Mouse (Mus musculus) forebrain, embryonic 11.5 days (tissue): ENCODE measurements at regions not wholly inside any gene's neighbourhood (a gene's known extent, or its start where the extent isn't known, plus 50 kb on each side); places are given as distances from the start of the nearest gene placed in this dataset.
A peak's percentile ranks its signal among the peaks of the same experiment; 100 is the strongest.

ENCODE experiments used
- ATAC-seq: fragments of 200-750 bp; cut with Nextera tagmentation; replicated peaks from 2 replicates; pipeline ENCODE4 v1.8.0; 2017; ENCODE audit warnings: moderate TSS enrichment; ENCODE audit not compliant: low FRiP score
- DNase-seq: peaks from one replicate; pipeline ENCODE4 v3.0.0-alpha.2; 2017; ENCODE audit warnings: low spot score
- H3K27ac ChIP-seq: fragments of 300-500 bp; sonication (generic); 2 replicates; pipeline ENCODE4 v1.5.1; 2014; ENCODE audit warnings: low read depth, low read length
- H3K27me3 ChIP-seq: fragments of 300-500 bp; sonication (generic); 2 replicates; pipeline ENCODE4 v1.6.1; 2014; ENCODE audit warnings: mild to moderate bottlenecking, low read length, mixed read lengths; ENCODE audit not compliant: control insufficient read depth, insufficient read depth
- H3K36me3 ChIP-seq: fragments of 300-500 bp; sonication (generic); 2 replicates; pipeline ENCODE4 v1.6.1; 2014; ENCODE audit warnings: mild to moderate bottlenecking, low read length, moderate library complexity, mixed read lengths; ENCODE audit not compliant: control insufficient read depth, insufficient read depth
- H3K4me1 ChIP-seq: fragments of 300-500 bp; sonication (generic); replicated peaks from 2 replicates; pipeline ENCODE4 v1.6.1; 2014; ENCODE audit warnings: low read length, mixed read lengths; ENCODE audit not compliant: control insufficient read depth, insufficient read depth
- H3K4me2 ChIP-seq: fragments of 300-500 bp; sonication (generic); 2 replicates; pipeline ENCODE4 v1.6.1; 2014; ENCODE audit warnings: low read depth, mild to moderate bottlenecking, low read length, moderate library complexity, mixed read lengths; ENCODE audit not compliant: severe bottlenecking
- H3K4me3 ChIP-seq: fragments of 300-500 bp; sonication (generic); 2 replicates; pipeline ENCODE4 v1.5.1; 2014; ENCODE audit warnings: low read depth, low read length
- H3K9ac ChIP-seq: fragments of 300-500 bp; sonication (generic); 2 replicates; pipeline ENCODE4 v1.6.1; 2014; ENCODE audit warnings: low read length
- H3K9me3 ChIP-seq: fragments of 300-500 bp; sonication (generic); 2 replicates; pipeline ENCODE4 v1.6.1; 2016; ENCODE audit warnings: low read length, mixed read lengths; ENCODE audit not compliant: control insufficient read depth
- WGBS: fragments of 180-500 bp; shearing (Covaris S2); extraction: QIAGEN DNeasy Blood & Tissue Kit; methylation state at CpG from one replicate; pipeline ENCODE4 v1.1.7; 2014; 5-methylcytosine and 5-hydroxymethylcytosine counted together

- no peak for DNase-seq
- H3K9ac ChIP-seq, result no peak overlapping the region
- H3K27me3 ChIP-seq, result no peaks in the 10 kb centered on the region
- WGBS, result 89% methylated on average over 6 of the region's 6 CpGs
- no peaks in the 10 kb centered on the region for H3K4me1 ChIP-seq
- H3K27ac ChIP-seq, result no peak overlapping the region
- no peaks in the 10 kb centered on the region for H3K9me3 ChIP-seq
- H3K4me3 ChIP-seq, result no peak overlapping the region
- H3K36me3 ChIP-seq, result no peaks in the 10 kb centered on the region
- H3K4me2 ChIP-seq, result no peak overlapping the region
- ATAC-seq, result no peak
Observed at GRCm38 (mm10) chr11:110813137-110813536, 154.7 kb upstream of the Kcnj16 start.

GRCm38 (mm10) chr11:110814732-110815131 is 153.1 kb upstream of the Kcnj16 start:
- H3K9ac ChIP-seq, result no peak overlapping the region
- 92% methylated on average over 9 of the region's 9 CpGs for WGBS
- H3K36me3 ChIP-seq, result no peaks in the 10 kb centered on the region
- no peaks in the 10 kb centered on the region for H3K4me1 ChIP-seq
- H3K27ac ChIP-seq, result no peak overlapping the region
- H3K9me3 ChIP-seq, result no peaks in the 10 kb centered on the region
- DNase-seq, result no peak
- H3K27me3 ChIP-seq, result no peaks in the 10 kb centered on the region
- no peak for ATAC-seq
- no peak overlapping the region for H3K4me2 ChIP-seq
- no peak overlapping the region for H3K4me3 ChIP-seq

- H3K4me1 ChIP-seq, result no peaks in the 10 kb centered on the region
- 94% methylated on average over 7 of the region's 7 CpGs for WGBS
Observed at GRCm38 (mm10) chr11:110815206-110815605, 152.6 kb upstream of the Kcnj16 start.

GRCm38 (mm10) chr11:110828584-110828983 is 139.2 kb upstream of the Kcnj16 start:
- ATAC-seq (no peak), DNase-seq (no peak)
- H3K4me1 ChIP-seq, result no peaks in the 10 kb centered on the region
- H3K4me3 ChIP-seq, result no peak overlapping the region
- H3K9ac ChIP-seq, result no peak overlapping the region
- H3K36me3 ChIP-seq, result no peaks in the 10 kb centered on the region
- no peak overlapping the region for H3K4me2 ChIP-seq
- no peaks in the 10 kb centered on the region for H3K27me3 ChIP-seq
- no peak overlapping the region for H3K27ac ChIP-seq
- WGBS, result 78% methylated on average over 5 of the region's 5 CpGs
- H3K9me3 ChIP-seq, result no peaks in the 10 kb centered on the region

More at GRCm38 (mm10) chr11:110815206-110815605, 152.6 kb upstream of the Kcnj16 start:
- Histone ChIP-seq H3K4me2 (no peak overlapping the region), H3K27ac (no peak overlapping the region), H3K36me3 (no peaks in the 10 kb centered on the region), H3K4me3 (no peak overlapping the region), H3K9me3 (no peaks in the 10 kb centered on the region), H3K9ac (no peak overlapping the region), H3K27me3 (no peaks in the 10 kb centered on the region)
- ATAC-seq (no peak), DNase-seq (no peak)

GRCm38 (mm10) chr11:110836688-110837087 is 131.1 kb upstream of the Kcnj16 start:
- Histone ChIP-seq H3K9ac (no peak overlapping the region), H3K4me3 (no peak overlapping the region), H3K4me2 (no peak overlapping the region), H3K27me3 (no peaks in the 10 kb centered on the region), H3K9me3 (no peaks in the 10 kb centered on the region), H3K4me1 (no peaks in the 10 kb centered on the region), H3K27ac (no peak overlapping the region), H3K36me3 (no peaks in the 10 kb centered on the region)
- DNase-seq, result no peak
- no peak for ATAC-seq
- 91% methylated on average over 4 of the region's 4 CpGs for WGBS

GRCm38 (mm10) chr11:110839316-110839715 is 128.5 kb upstream of the Kcnj16 start:
- DNase-seq (no peak), ATAC-seq (no peak)
- H3K4me2 ChIP-seq, result no peak overlapping the region
- H3K27ac ChIP-seq, result no peak overlapping the region
- H3K36me3 ChIP-seq, result no peaks in the 10 kb centered on the region
- no peaks in the 10 kb centered on the region for H3K27me3 ChIP-seq
- H3K4me1 ChIP-seq, result no peaks in the 10 kb centered on the region
- 95% methylated on average over 7 of the region's 7 CpGs for WGBS
- H3K9me3 ChIP-seq, result no peaks in the 10 kb centered on the region
- no peak overlapping the region for H3K9ac ChIP-seq
- H3K4me3 ChIP-seq, result no peak overlapping the region

GRCm38 (mm10) chr11:110868319-110868718 is 99.5 kb upstream of the Kcnj16 start:
- H3K9me3 ChIP-seq, result no peaks in the 10 kb centered on the region
- no peaks in the 10 kb centered on the region for H3K36me3 ChIP-seq
- DNase-seq (no peak), ATAC-seq (no peak)
- no peak overlapping the region for H3K4me2 ChIP-seq
- H3K4me1 ChIP-seq, result no peaks in the 10 kb centered on the region
- H3K4me3 ChIP-seq, result no peak overlapping the region
- H3K27ac ChIP-seq, result no peak overlapping the region
- H3K27me3 ChIP-seq, result no peaks in the 10 kb centered on the region
- no peak overlapping the region for H3K9ac ChIP-seq
- WGBS, result 89% methylated on average over 3 of the region's 3 CpGs

GRCm38 (mm10) chr11:110870133-110870532 is 97.7 kb upstream of the Kcnj16 start:
- DNase-seq, result no peak
- Histone ChIP-seq H3K36me3 (no peaks in the 10 kb centered on the region), H3K9ac (no peak overlapping the region), H3K27me3 (no peaks in the 10 kb centered on the region), H3K9me3 (no peaks in the 10 kb centered on the region), H3K4me3 (no peak overlapping the region), H3K27ac (no peak overlapping the region), H3K4me1 (no peaks in the 10 kb centered on the region), H3K4me2 (no peak overlapping the region)
- WGBS, result 92% methylated on average over 2 of the region's 2 CpGs
- ATAC-seq, result no peak

- no peaks in the 10 kb centered on the region for H3K9me3 ChIP-seq
- WGBS, result 55% methylated on average over 7 of the region's 7 CpGs
- no peaks in the 10 kb centered on the region for H3K36me3 ChIP-seq
- H3K4me2 ChIP-seq, result no peak overlapping the region
- no peak overlapping the region for H3K9ac ChIP-seq
- H3K4me3 ChIP-seq, result no peak overlapping the region
- H3K4me1 ChIP-seq, result no peaks in the 10 kb centered on the region
- H3K27ac ChIP-seq, result no peak overlapping the region
- no peaks in the 10 kb centered on the region for H3K27me3 ChIP-seq
- DNase-seq, result peak; percentile 50
- peak; percentile 49; the same call in 1 of the 2 replicates for ATAC-seq
Observed at GRCm38 (mm10) chr11:110874626-110875025, 93.2 kb upstream of the Kcnj16 start.
